Mouse (Mus musculus): ENCODE results near the gene Gm14085. TPM values are rescaled to one million over a fixed set of nuclear protein-coding genes. Genes with fewer than 3 reads are reported as not detected.
"Not testable (repeated sequence)": the region's sequence is repeated elsewhere in the genome, so short reads cannot be mapped to it uniquely, and the experiment has no call there.

The Gm14085 gene
- 10 to 100 TPM in 1 of 3 experiments, 1 to 10 TPM in 1, under 1 TPM in 1; 0.20 to 14.7 (median 5.5) TPM for polyA plus RNA-seq (2017; shearing (Covaris generic))

DNA sequence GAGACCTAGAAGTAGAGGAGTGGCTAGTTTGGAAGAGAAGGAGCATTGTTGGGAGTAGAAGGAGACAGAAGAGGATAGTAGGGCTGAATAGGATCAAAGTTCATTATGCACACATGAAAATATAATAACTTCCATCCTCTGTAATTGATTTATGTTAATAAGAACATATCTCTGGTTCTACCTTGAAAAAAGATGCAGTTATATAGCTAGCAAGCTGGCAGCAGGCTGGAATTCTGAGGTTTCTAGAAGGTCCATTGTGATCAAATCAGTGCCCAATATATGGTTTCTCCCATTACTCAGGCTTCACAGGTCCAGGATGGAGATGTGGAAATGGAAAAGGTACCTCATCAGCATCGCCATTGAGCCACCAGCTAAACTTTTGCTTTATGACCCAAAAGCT, at the start of gene Gm14085:
Gm14085 (plus strand) TSS at position 301 of the 400 bp plus-strand sequence.
- ATAC-seq: no peak

DNA sequence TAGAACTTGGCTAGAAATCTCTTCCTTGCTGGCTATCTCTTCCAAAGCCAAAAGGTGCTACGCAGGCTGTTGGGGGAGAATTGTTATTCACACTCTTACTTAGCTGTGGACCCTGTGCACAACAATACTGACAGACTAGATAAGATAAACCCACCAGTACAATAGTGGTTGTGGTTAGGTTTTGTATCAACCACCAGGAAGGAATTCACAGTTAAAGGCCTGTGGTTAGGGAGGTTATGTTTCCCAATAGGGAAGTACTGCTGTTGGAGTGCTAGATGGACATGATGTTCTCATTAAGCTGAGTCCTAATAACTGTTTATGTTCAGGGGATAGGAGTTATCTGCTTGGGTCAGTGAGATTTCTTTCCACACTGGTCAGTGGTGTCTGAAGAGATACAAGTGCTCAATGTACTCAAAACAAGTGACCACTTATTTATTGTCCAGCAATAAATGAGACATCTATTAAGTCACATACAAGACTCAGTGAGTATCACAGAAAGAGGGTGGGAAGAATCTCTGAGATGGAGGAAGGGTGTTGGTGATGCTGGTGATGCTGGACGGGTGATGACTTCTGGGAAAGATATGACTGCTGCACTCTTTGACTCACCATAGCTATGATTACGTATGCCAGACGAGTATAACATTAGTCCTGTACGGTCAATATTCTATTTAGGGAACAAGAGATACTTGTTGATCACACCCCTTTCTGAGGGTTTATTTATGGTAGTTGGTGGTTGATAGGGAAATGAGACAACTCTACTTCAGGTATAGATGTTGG, 45.8 kb upstream of the Gm14085 start:
- not testable (repeated sequence) for ATAC-seq

DNA sequence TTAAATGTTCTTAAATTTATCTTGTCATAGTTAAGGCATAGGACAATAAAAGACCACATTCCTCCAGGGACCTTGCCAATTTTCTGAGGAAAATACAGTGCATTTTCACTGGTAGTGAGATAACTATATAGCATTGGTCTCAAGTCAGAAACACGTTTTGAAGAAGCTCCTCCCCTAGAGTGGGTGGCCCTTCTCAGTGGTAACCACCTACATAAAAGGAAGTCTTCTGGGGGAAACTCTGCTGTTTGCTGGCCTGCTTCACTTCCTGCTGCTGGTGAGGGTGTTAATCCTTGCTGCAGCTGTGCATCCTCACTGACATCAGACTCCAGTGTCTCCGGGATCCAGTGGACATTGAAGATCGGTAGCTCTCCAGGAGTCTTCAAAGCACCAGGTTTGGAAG, 44.2 kb upstream of the Gm14085 start:
- peak; percentile 100 for ATAC-seq

DNA sequence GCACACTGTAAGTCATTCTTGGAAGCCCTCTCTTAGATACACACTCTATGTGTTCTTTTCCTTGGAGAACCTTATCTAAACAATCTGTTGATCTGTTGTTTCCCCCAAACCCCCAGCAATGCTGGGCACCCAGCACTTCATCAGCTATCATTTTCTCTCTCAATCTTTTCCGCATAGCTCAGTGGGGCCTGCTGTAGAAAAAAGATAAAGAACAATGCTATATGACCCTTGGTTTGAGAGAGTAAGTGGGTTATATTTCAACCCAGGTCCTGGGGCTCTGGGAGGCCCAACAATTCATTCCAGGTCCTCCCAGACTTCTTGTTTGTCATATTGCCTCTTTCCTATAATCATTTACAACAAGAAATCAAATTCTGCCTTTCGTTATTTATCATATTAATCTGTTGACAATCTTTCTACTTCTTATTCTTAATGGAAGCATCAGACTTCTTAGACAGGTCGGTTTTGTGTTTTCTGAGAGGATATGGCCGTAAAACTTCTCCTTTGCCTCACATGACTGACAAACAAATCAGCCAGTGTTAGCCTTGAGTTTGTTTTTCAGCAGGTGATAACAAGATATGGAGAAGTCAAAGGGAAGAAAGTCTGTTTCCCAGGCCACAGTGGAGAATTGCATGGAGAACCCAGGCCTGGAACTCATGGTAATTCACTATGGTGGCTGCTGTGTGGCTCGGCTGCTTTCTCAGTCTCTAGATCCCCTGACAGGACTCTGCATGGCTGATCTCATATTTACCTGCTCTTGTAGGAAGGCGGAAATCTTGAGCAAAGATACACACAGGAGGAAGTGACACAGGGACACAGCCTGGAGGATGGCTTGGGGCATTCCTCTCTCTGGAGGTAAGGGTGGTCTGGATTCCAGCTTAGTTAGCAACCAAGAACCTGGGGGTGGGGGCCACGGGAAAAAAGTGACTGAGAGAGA, 43.5 kb upstream of the Gm14085 start:
- ATAC-seq: no peak

DNA sequence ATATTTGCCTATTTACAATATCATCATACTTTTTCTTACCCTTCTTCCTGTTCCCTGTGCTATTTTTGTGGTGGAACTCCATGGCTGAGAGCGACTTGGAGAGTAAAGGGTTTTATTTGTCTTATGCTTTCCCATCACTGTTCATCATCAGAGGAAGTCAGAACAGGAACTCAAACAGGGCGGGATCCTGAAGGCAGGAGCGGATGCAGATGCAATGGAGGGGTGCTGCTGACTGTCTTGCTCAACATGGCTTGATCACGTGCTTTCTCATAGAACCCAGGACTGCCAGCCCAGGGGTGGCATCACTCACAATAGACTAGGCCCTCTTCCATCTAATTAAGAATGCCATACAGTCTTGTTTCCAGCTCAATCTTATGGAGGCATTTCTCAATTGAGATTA, 34.4 kb upstream of the Gm14085 start:
- no peak for ATAC-seq

DNA sequence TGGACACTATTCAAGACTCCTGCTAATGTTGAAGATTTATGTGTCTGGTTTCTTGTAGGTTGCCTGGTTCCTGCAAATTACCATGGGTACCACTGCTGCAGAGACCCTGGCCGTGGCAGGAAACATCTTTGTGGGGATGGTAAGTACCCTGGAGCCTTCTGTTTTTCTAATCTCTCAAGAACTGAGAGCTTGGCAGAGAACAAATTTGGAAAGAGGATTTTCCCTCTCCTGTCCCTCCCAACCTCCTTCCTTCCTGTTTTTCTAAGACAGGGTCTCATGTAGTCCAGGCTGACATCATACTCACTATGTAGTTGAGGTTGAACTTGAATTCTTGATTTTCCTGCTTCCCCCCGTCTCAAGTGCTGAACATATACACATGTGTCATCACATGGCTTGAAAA, 32.3 kb upstream of the Gm14085 start:
- no peak for ATAC-seq

DNA sequence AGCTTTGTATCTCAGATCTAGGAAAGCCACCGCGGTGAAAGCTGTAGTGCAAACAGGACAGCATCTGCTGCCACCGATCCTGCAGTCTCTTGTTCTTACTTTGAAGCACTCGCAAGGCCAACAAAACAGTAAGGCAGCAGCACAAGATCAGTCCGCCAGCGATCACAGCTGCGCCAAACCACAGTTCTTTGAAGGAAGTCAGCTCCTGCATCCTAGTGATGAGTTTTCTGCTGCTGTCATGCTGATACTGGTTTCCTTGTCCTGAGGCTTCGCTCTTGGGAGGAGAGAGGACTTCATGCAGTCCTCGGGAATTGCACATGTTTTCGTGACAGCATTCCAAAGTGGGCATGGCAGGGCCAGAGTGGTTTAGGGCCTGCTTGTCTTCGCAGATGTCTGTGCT, 17.8 kb upstream of the Gm14085 start:
- ATAC-seq: no peak

DNA sequence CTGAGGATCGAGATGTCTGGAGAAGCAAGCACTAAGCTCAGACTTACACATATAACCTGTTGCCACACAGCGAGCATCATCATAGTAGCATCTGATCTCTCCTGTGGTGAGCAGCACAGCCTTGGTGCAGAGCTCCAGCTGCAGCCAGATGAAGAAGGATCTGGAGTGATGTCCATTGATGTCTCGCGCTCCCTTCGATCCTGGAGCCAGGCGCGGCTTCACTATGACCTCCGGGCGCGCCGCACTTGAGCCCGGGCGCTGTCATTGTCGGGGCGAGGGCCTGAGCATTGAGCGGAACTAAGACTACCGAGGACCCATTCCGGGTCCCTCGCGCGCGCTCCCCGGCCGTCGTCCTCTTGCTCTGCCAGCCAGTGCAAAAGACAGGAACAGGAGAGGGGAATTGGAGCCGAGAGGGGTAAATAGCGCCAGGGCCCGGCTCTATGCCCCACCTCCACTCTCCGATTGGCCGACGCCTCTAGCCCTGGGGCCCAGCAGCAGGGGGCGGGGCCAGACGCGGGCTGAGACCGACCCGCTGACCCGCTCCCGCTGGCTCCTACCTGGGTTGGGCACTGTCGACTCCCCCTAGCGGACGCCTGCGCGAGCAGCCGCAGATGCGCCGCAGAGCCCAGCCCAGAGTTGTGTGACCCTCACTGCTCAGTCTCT, 17.3 kb upstream of the Gm14085 start:
- peak; percentile 78 for ATAC-seq

DNA sequence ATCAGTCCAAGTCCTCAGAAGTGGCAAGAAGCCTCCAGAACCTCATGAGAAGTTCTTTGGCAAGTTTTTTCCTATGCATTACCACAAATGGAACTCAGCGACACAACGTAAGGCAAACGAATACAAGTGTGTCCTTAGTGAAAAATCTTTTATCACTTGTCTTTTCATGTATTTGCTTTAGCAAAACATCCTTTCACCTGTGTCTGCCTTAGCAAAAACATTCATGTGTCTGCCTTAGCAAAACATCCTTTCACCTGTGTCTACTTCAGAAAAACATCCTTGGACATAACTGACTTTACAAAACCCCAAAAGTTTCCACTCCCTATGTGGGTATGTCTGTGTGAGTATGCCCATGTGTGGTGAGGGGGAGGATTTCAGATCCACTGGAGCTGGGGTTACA, 15.5 kb upstream of the Gm14085 start:
- ATAC-seq: peak; percentile 42

DNA sequence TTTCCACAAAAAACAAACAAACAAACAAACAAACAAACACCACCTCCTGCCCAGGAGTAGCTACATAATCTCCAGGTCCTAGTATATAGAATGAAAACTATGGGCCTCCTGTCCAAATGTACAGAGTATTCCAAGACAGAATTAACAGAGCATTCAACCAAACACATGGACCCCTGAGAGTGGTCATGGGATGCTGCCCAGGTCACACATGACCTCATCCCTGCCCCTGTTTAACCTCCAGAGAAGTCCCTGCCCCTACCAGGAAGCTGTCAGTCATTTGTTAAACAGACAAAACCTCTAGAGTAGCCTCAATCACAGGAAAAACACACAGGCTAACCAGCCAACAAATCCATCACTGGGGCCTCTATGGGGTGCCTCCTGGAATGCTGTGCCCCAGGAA, 8.2 kb upstream of the Gm14085 start:
- no peak for ATAC-seq

DNA sequence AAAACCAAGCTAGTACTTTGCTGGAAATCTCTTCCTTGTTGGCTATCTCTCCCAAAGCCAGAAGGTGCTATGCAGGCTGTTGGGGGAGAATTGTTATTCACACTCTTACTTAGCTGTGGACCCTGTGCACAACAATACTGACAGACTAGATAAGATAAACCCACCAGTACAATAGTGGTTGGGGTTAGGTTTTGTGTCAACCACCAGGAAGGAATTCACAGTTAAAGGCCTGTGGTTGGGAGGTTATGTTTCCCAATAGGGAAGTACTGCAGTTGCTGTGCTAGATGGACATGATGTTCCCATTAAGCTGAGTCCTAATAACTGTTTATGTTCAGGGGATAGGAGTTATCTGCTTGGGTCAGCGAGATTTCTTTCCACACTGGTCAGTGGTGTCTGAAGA, 954 bp upstream of the Gm14085 start:
- ATAC-seq: not testable (repeated sequence)

DNA sequence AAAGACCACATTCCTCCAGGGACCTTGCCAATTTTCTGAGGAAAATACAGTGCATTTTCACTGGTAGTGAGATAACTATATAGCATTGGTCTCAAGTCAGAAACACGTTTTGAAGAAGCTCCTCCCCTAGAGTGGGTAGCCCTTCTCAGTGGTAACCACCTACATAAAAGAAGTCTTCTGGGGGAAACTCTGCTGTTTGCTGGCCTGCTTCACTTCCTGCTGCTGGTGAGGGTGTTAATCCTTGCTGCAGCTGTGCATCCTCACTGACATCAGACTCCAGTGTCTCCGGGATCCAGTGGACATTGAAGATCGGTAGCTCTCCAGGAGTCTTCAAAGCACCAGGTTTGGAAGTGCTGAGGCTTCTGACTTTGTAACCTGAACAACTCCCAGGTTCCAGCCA, 913 bp downstream of the Gm14085 start:
- ATAC-seq: peak; percentile 93

DNA sequence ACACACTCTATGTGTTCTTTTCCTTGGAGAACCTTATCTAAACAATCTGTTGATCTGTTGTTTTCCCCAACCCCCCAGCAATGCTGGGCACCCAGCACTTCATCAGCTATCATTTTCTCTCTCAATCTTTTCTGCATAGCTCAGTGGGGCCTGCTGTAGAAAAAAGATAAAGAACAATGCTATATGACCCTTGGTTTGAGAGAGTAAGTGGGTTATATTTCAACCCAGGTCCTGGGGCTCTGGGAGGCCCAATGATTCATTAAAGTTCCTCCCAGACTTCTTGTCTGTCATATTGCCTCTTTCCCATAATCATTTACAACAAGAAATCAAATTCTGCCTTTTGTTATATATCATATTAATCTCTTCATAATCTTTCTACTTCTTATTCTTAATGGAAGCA, 1.4 kb downstream of the Gm14085 start:
- ATAC-seq: not testable (repeated sequence)

DNA sequence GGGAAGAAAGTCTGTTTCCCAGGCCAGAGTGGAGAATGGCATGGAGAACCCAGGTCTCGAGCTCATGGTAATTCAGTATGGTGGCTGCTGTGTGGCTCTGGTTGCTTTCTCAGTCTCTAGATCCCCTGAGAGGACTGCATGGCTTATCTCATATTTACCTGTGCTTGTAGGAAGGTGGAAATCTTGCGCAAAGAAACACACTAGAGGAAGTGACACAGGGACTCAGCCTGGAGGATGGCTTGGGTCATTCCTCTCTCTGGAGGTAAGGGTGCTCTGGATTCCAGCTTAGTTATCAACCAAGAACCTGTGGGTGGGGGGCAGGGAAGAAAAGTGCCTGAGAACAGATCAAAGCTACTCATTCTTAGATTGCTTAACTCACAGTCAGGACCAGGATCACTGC, 1.9 kb downstream of the Gm14085 start:
- no peak for ATAC-seq

DNA sequence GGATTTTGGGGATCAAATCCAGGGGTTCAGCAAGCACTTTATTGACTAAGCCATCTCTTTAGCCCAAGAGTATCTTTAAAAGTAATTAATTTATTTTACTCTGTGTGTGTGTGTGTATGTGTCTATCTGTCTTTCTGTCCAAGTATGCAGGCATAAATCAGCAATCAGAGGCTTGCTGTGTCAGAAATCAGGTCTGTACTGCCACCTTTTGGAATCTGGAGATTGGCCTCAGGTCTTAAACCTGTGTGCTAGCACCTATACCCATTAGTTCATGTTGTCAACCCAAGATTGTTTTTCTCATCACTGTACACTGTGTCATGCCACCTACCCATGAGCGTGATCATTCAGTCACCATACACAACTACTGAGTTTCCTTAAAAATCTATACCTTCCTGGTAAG, 45.0 kb downstream of the Gm14085 start:
- ATAC-seq: peak; percentile 38

DNA sequence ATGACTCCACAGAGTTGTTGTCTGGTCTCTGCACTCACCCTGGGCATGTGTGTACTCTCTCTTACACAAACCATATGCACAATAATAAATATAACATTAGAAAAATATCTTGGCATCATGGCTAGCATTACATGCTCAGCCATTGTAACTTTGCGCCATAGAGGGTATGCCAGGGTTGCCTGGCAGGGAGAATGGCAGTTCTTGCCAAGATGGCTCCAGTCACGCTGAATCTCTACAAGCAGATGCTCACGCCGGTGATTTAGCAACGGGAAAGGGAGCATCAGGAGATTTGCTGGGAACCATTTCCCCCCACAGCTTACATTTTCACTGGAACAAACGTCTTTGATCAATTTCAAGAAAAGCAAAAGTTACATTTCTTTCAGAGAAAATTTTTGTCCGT, 46.5 kb downstream of the Gm14085 start:
- ATAC-seq: no peak

DNA sequence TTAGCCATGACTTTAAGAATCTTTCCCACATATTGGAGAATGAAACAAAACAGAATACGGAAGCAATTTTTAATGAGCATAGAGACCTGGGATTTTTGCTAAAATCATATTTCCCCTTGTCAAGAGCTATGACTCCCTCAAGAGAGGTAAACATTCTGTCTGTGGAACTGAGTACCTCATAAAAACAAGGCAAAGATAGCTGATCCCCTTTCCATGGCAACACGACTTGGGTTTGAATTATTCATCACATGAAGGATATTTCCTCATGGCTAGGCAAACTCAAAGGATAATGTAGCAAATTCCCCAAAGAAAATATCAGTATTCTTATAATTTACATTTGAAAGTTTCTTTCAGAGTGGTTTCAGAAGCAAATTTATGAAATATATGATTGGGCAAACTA, 47.0 kb downstream of the Gm14085 start:
- ATAC-seq: no peak

DNA sequence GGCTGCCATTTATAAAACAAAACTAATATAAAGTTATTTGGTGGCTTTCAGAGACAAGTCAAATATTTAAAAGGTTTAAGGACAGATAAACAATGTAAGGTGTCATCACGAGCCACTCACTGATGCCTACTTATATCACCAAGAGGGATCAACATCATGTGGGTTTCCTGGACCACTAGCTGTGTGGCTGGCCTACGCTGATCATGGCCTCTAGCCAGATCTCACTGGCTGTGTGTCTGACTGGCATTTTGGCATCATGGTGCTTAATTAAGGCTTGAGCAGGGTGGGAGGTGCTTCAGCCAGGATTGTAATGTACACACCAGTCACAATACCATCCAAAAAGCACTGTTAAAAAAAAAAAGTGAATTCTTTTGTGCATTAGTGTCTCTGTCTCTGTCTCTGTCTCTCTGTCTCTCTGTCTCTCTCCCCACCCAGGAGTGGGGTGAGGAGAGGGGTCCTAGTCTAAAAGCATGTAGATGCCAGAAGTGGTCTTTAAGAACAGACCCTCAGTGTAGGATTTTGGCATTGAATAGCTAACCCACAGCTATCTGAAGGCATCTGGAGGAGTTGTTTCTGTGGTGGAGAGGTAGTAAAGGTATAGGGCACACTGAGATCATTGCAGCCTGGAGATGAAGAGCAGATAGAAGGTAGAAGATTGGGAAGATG, 47.5 kb downstream of the Gm14085 start:
- ATAC-seq: no peak

DNA sequence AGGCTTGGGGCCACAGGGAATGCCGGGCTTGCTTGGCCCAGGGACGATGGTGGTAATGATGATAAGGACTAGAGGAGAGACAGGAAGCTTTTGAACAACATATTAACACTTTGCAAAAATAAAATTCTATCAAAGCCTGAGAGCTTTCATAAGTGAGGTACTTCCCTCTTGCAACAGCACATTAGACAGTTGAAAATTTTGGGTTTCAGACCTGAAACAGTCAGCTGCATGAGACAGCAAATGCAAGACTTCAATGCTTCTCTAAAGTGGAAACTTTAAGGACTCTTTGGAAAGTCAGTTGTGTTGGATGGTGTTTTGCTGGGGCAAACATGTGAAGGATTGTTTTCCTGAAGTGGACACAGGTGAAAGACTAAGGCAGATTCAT, 48.1 kb downstream of the Gm14085 start:
- ATAC-seq: no peak

DNA sequence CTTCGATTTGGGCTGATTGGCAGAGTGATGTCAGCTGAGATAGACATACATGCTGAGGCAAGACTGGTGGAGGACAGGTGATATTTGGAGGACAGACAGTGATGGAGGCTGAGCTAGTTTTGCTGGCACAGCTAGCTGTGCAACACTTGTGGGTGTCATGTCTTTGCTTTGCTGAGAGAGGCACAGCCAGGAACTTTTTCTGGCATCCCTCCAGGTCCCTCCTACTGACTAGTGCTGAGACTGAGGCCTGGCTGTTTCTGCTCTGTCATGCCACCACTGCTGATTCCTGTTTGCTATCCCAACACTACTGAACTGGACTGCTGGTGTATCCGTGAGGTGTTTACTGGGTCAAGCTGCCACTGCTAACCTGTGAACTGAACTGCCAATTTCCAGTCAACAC, 48.6 kb downstream of the Gm14085 start:
- no peak for ATAC-seq

DNA sequence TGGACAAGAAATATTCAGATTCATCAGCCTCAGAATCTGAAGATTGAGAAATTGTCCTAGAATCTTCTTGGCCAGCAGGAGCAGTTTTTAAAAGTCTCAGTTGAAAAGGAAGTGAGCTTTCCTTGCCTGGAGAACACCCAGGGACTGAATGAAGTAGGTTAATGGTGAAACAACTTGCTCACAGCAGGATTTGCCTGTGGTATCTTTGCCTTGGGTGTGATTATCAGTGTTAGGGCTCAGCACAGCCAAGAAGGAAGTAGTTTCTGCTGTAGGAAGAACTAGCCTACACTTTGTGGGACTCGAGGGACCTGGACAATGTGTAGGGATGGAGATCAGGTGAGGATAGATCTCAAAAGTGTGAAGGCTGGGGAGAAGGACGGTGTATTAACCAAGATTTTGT, 49.9 kb downstream of the Gm14085 start:
- no peak for ATAC-seq

DNA sequence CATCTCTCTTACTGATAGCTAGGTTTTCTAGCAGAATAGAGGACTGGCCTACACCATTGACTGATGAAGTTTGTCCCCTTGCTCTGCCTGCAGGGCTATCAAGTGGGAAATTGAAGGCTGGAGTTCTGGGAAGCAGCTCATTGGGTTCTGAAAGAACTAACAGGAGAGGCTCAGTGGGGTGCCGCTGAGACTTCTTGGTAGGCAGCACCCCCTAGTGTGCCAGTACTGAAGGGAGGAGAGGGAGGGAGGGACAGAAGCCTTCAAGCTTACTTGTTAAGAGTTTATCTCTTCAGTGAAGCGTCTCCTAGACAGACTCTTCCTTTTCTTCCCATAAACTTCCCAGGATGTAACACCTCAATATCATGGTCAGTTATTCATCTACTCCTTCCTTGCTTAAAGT, 73.6 kb downstream of the Gm14085 start:
- ATAC-seq: peak; percentile 68

DNA sequence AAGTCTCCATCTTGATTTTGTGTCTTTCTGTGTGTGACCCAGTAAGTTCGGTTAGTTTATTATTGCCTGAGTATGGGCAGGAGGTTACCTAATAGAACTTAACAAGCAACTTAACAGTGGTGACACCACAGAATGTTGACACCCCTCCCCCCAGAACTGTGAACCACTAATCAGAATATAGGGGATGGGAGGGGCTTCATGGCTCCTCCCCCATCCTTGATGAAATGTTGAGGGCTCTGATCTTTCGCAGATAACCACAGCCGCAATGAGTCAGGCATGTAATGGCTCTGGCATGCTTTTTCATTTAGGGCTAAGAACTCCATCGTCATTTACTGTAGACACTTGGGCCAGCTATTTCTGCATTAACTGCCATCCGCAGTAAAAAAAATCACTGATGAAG, 76.5 kb downstream of the Gm14085 start:
- no peak for ATAC-seq

Data from inflammation-experienced regulatory T-cells, adult 6 months (primary cell).